Mouse (Mus musculus) forebrain, embryonic 11.5 days (tissue): ENCODE data around the gene Odf3. TPM values are rescaled to one million over a fixed set of nuclear protein-coding genes. Genes with fewer than 3 reads are reported as not detected.

ENCODE experiments used
- ATAC-seq: fragments of 200-750 bp; cut with Nextera tagmentation; replicated peaks from 2 replicates; pipeline ENCODE4 v1.8.0; 2017; ENCODE audit warnings: moderate TSS enrichment; ENCODE audit not compliant: low FRiP score
- DNase-seq: peaks from one replicate; pipeline ENCODE4 v3.0.0-alpha.2; 2017; ENCODE audit warnings: low spot score
- H3K27ac ChIP-seq: fragments of 300-500 bp; sonication (generic); 2 replicates; pipeline ENCODE4 v1.5.1; 2014; ENCODE audit warnings: low read depth, low read length
- H3K27me3 ChIP-seq: fragments of 300-500 bp; sonication (generic); 2 replicates; pipeline ENCODE4 v1.6.1; 2014; ENCODE audit warnings: mild to moderate bottlenecking, low read length, mixed read lengths; ENCODE audit not compliant: control insufficient read depth, insufficient read depth
- H3K36me3 ChIP-seq: fragments of 300-500 bp; sonication (generic); 2 replicates; pipeline ENCODE4 v1.6.1; 2014; ENCODE audit warnings: mild to moderate bottlenecking, low read length, moderate library complexity, mixed read lengths; ENCODE audit not compliant: control insufficient read depth, insufficient read depth
- H3K4me1 ChIP-seq: fragments of 300-500 bp; sonication (generic); replicated peaks from 2 replicates; pipeline ENCODE4 v1.6.1; 2014; ENCODE audit warnings: low read length, mixed read lengths; ENCODE audit not compliant: control insufficient read depth, insufficient read depth
- H3K4me2 ChIP-seq: fragments of 300-500 bp; sonication (generic); 2 replicates; pipeline ENCODE4 v1.6.1; 2014; ENCODE audit warnings: low read depth, mild to moderate bottlenecking, low read length, moderate library complexity, mixed read lengths; ENCODE audit not compliant: severe bottlenecking
- H3K4me3 ChIP-seq: fragments of 300-500 bp; sonication (generic); 2 replicates; pipeline ENCODE4 v1.5.1; 2014; ENCODE audit warnings: low read depth, low read length
- H3K9ac ChIP-seq: fragments of 300-500 bp; sonication (generic); 2 replicates; pipeline ENCODE4 v1.6.1; 2014; ENCODE audit warnings: low read length
- H3K9me3 ChIP-seq: fragments of 300-500 bp; sonication (generic); 2 replicates; pipeline ENCODE4 v1.6.1; 2016; ENCODE audit warnings: low read length, mixed read lengths; ENCODE audit not compliant: control insufficient read depth
- WGBS: fragments of 180-500 bp; shearing (Covaris S2); extraction: QIAGEN DNeasy Blood & Tissue Kit; methylation state at CpG from one replicate; pipeline ENCODE4 v1.1.7; 2014; 5-methylcytosine and 5-hydroxymethylcytosine counted together
- polyA plus RNA-seq: library from polyadenylated mRNA; unstranded; fragments of >200 nt; fragmentation: Nextera tagmentation; extraction: Ambion mirVana; gene quantifications from 2 replicates; pipeline ENCODE4 v1.2.1, GENCODE M21; 2014

The Odf3 gene
- polyA plus RNA-seq, 1 experiment from 2014 or later = not detected

DNA sequence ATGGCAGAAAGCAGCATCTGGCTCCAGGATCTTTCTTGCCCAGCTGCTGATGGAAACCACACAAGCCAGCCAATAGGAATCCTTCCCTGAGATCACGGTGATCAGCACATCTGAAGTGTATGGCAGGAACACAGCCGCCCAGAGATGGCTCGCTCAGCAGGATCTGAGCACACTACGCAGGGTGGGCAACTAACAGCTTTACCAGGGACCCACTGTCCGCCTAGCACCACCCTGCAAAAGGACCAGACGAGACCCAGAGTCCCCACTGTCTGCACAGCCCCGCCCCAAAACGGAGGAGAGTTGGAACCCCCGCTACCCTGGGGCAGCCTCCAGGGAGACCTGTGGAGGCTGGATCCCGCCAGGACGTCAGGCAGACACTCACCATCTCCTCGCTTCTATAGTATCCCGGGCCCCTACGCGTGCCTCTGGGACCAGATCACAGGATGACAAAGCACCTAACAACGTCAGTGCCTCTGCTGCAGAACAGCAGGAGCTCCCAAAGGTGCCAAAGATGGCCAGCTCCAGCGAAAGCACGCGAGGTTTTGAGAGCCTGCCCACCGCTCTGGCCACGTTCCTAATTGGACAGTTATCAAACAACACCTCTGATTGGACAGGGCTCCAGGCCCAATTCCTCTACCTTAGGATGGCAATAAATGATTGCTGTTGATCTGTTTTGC lies 25.8 kb upstream of the Odf3 start, which contains the start of gene Zfp941:
Gene Zfp941 (minus strand): TSS at position 526 of the 677 bp plus-strand sequence.
- 1% methylated on average over 21 of the region's 21 CpGs for WGBS
- ATAC-seq = peak; percentile 88

DNA sequence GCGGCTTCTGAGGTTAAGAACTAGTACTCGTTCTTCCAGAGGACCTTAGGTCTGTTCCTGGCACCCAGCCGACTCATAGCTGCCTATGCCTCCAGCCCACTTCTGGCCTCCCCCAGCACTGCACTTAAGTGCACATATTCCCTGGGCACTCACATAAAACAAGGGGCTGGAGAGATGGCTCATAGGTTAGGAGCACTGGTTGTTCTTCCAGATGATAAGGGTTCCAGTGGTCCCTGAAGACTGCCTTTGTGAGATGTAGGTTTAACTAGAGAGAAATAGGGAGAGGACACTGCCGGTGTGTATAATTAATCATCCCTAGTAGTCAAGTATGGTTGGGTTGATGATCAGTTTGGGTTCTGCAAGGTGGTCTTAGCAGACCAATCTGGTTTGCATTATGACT lies 24.9 kb upstream of the Odf3 start:
- 89% methylated on average over 4 of the region's 4 CpGs for WGBS
- H3K9me3 ChIP-seq = no peaks in the 10 kb centered on the region
- no peaks in the 10 kb centered on the region for H3K36me3 ChIP-seq
- no peak overlapping the region for H3K27ac ChIP-seq
- H3K9ac ChIP-seq = no peak overlapping the region
- H3K4me1 ChIP-seq = peaks cover 3% of the 10 kb centered on the region; the same call in 1 of the 2 replicates
- H3K4me3 ChIP-seq = no peak overlapping the region
- no peak for DNase-seq
- ATAC-seq = no peak
- H3K27me3 ChIP-seq = no peaks in the 10 kb centered on the region
- no peak overlapping the region for H3K4me2 ChIP-seq

More for the DNA sequence above, 25.8 kb upstream of the Odf3 start, which contains the start of gene Zfp941:
- Histone ChIP-seq H3K9me3 (no peaks in the 10 kb centered on the region), H3K27me3 (no peaks in the 10 kb centered on the region), H3K9ac (peak within 1 kb of the TSS; percentile 64), H3K4me3 (peak within 1 kb of the TSS; percentile 52), H3K4me2 (peak within 1 kb of the TSS; percentile 71), H3K36me3 (no peaks in the 10 kb centered on the region), H3K27ac (no peak within 1 kb of the TSS), H3K4me1 (peaks cover 3% of the 10 kb centered on the region; the same call in 1 of the 2 replicates)
- DNase-seq = peak; percentile 81

- WGBS = 45% methylated on average over 8 of the region's 8 CpGs
- H3K4me1 ChIP-seq = no peaks in the 10 kb centered on the region
- no peaks in the 10 kb centered on the region for H3K27me3 ChIP-seq
- ATAC-seq (no peak), DNase-seq (no peak)
- no peak overlapping the region for H3K4me2 ChIP-seq
- H3K9ac ChIP-seq = no peak overlapping the region
- no peaks in the 10 kb centered on the region for H3K9me3 ChIP-seq
- no peaks in the 10 kb centered on the region for H3K36me3 ChIP-seq
- no peak overlapping the region for H3K27ac ChIP-seq
- H3K4me3 ChIP-seq = no peak overlapping the region
Observed at GRCm38 (mm10) chr7:140828171-140828881, 19.3 kb upstream of the Odf3 start.

DNA sequence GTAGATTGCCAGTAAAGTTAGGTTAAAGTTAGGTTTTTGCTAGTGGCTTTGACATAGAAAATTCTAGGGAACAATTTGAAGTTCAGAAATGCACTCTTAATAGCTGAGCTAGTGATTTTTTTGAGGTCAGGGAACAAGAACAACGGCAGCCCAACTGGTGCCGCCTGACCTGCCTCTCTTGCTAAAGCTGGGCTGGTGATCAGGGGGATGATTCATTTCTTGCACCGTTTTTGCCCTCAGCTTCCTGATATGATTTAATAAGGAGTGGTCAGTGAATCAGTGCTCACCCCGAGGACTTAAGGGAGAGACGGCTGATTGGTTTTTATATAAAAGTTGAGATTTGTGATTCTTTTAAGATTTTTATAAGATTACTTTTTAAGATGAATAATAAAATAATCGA lies 16.2 kb upstream of the Odf3 start:
- Histone ChIP-seq H3K9me3 (no peaks in the 10 kb centered on the region), H3K27me3 (no peaks in the 10 kb centered on the region), H3K9ac (no peak overlapping the region), H3K4me1 (no peaks in the 10 kb centered on the region; the same call in 1 of the 2 replicates), H3K36me3 (no peaks in the 10 kb centered on the region), H3K4me2 (no peak overlapping the region), H3K4me3 (no peak overlapping the region), H3K27ac (no peak overlapping the region)
- no peak for ATAC-seq
- 80% methylated on average over 6 of the region's 6 CpGs for WGBS
- no peak for DNase-seq

- DNase-seq = peak; percentile 45
- H3K4me3 ChIP-seq = no peak overlapping the region
- WGBS = 79% methylated on average over 4 of the region's 4 CpGs
Observed at GRCm38 (mm10) chr7:140833341-140833740, 14.3 kb upstream of the Odf3 start.

GRCm38 (mm10) chr7:140834968-140835757 lies 12.4 kb upstream of the Odf3 start, which contains the start of gene Urah:
Gene Urah, plus strand, starts transcription at chr7:140835018.
- ATAC-seq (no peak), DNase-seq (peak; percentile 46)
- no peak within 1 kb of the TSS for H3K27ac ChIP-seq
- no peak within 1 kb of the TSS for H3K4me3 ChIP-seq
- H3K27me3 ChIP-seq = no peaks in the 10 kb centered on the region
- H3K9me3 ChIP-seq = no peaks in the 10 kb centered on the region
- no peaks in the 10 kb centered on the region; the same call in 1 of the 2 replicates for H3K4me1 ChIP-seq
- WGBS = 46% methylated on average over 20 of the region's 20 CpGs
- no peak within 1 kb of the TSS for H3K9ac ChIP-seq
- H3K36me3 ChIP-seq = no peaks in the 10 kb centered on the region
- no peak within 1 kb of the TSS for H3K4me2 ChIP-seq

More at GRCm38 (mm10) chr7:140833341-140833740, 14.3 kb upstream of the Odf3 start:
- Histone ChIP-seq H3K36me3 (no peaks in the 10 kb centered on the region), H3K27ac (no peak overlapping the region), H3K9ac (no peak overlapping the region), H3K4me1 (no peaks in the 10 kb centered on the region; the same call in 1 of the 2 replicates), H3K4me2 (no peak overlapping the region), H3K27me3 (no peaks in the 10 kb centered on the region), H3K9me3 (no peaks in the 10 kb centered on the region)
- no peak for ATAC-seq

- peak; percentile 45 for DNase-seq
- no peak overlapping the region for H3K9ac ChIP-seq
- no peaks in the 10 kb centered on the region; the same call in 1 of the 2 replicates for H3K4me1 ChIP-seq
- no peak overlapping the region for H3K27ac ChIP-seq
- H3K36me3 ChIP-seq = no peaks in the 10 kb centered on the region
- no peaks in the 10 kb centered on the region for H3K9me3 ChIP-seq
- no peaks in the 10 kb centered on the region for H3K27me3 ChIP-seq
- ATAC-seq = no peak
- no peak overlapping the region for H3K4me2 ChIP-seq
- WGBS = 85% methylated on average over 2 of the region's 2 CpGs
- H3K4me3 ChIP-seq = no peak overlapping the region
Observed at GRCm38 (mm10) chr7:140835758-140836087, 11.9 kb upstream of the Odf3 start.
